Mouse (Mus musculus) E14TG2a.4 (cell line): ENCODE data around the gene Bcl7c.

Experiments
- H3K27me3 ChIP-seq: 2 replicates; pipeline ENCODE4 v1.6.1; 2014; ENCODE audit warnings: low read length, control low read depth; ENCODE audit not compliant: insufficient read depth
- H3K36me3 ChIP-seq: 2 replicates; pipeline ENCODE4 v1.6.1; 2014; ENCODE audit warnings: low read length, control low read depth; ENCODE audit not compliant: insufficient read depth
- H3K4me1 ChIP-seq: replicated peaks from 2 replicates; pipeline ENCODE4 v1.6.1; 2014; ENCODE audit warnings: low read depth, low read length, control low read depth
- H3K4me3 ChIP-seq: replicated peaks from 2 replicates; pipeline ENCODE4 v1.5.1; 2014; ENCODE audit warnings: mild to moderate bottlenecking, low read length
- H3K9me3 ChIP-seq: 2 replicates; pipeline ENCODE4 v1.6.1; 2014; ENCODE audit warnings: low read length, control low read depth
- CTCF ChIP-seq: conservative IDR thresholded peaks from 2 replicates; pipeline ENCODE4 v1.5.1; 2014; ENCODE audit warnings: low read length
- NANOG ChIP-seq: IDR thresholded peaks from 2 replicates; pipeline ENCODE4 v1.6.1; 2014; ENCODE audit warnings: borderline replicate concordance, low read length, mixed read lengths
- POU5F1 ChIP-seq: IDR thresholded peaks from 2 replicates; pipeline ENCODE4 v1.6.1; 2014; ENCODE audit warnings: low read length, borderline replicate concordance

Gene Bcl7c

DNA sequence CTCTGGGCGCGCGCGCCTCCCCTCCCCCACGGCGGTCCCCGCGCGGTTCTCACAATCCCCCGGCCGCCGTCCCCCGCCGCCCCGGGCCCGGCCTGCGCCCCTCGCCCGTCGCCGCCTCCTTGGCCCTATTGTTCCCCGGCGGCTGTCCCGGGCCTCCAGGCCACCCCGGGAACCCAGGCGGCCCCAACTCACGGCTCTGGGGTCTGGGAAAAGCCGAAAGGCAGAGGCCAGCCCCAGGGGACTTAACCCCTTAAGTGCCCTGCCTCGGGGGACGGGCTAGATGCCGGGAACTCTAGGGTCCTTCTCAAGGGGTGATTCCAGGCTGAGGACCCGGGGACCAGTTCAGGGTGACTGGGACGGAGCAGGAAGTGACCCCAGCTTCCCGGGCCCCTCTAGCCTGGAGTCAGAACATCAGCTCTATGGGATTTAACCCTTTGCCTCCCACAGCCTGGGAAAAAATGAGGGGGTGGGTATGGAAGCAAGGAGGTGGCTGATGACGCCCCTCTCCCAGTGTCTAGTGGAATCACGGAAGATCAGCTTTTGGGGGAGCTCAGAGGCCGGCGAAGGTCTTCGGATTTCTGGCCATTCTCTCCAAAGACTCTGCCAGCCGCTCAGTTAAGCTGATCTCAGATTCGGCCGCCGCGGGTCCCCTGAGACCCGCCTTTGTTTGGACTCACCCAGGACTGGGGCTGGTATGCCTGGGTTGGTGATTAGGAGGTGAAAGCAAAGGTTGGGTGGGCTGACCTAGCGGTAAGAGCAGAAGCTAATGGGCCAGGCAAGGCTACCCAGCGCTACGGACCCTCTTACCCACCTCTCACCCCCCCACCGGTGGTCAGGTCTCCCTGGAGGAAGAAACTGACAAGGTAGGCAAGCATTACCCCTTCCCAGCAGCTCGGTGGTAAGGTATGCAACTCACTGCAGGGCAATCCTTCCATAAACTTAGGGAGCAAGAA lies 93.6 kb downstream of the Bcl7c start, which contains the start of gene Zfp629:
Gene Zfp629 (minus strand): TSS at position 907 of the 953 bp plus-strand sequence.
- Histone ChIP-seq H3K36me3 (peaks cover 28% of the 10 kb centered on the region), H3K27me3 (no peaks in the 10 kb centered on the region), H3K9me3 (peaks cover 80% of the 10 kb centered on the region), H3K4me1 (no peaks in the 10 kb centered on the region), H3K4me3 (peak within 1 kb of the TSS; percentile 84)
- no peak for TF ChIP-seq CTCF
- TF ChIP-seq NANOG, result no peak
- TF ChIP-seq POU5F1, result no peak; the same call in 1 of the 2 replicates

- no peaks in the 10 kb centered on the region for H3K27me3 ChIP-seq
Measured at GRCm38 (mm10) chr7:127614511-127614890, 94.2 kb downstream of the Bcl7c start.

GRCm38 (mm10) chr7:127614091-127614490 lies 94.6 kb downstream of the Bcl7c start:
- Histone ChIP-seq H3K27me3 (no peaks in the 10 kb centered on the region), H3K9me3 (peaks cover 91% of the 10 kb centered on the region), H3K36me3 (peaks cover 32% of the 10 kb centered on the region), H3K4me1 (no peaks in the 10 kb centered on the region), H3K4me3 (peak overlapping the region; percentile 84)
- TF ChIP-seq NANOG (no peak), CTCF (no peak), POU5F1 (no peak)

More at GRCm38 (mm10) chr7:127614511-127614890, 94.2 kb downstream of the Bcl7c start:
- H3K9me3 ChIP-seq, result peaks cover 87% of the 10 kb centered on the region
- peaks cover 32% of the 10 kb centered on the region for H3K36me3 ChIP-seq
- TF ChIP-seq NANOG, result no peak
- TF ChIP-seq CTCF, result no peak
- TF ChIP-seq POU5F1, result no peak
- no peaks in the 10 kb centered on the region for H3K4me1 ChIP-seq
- H3K4me3 ChIP-seq, result peak overlapping the region; percentile 84

DNA sequence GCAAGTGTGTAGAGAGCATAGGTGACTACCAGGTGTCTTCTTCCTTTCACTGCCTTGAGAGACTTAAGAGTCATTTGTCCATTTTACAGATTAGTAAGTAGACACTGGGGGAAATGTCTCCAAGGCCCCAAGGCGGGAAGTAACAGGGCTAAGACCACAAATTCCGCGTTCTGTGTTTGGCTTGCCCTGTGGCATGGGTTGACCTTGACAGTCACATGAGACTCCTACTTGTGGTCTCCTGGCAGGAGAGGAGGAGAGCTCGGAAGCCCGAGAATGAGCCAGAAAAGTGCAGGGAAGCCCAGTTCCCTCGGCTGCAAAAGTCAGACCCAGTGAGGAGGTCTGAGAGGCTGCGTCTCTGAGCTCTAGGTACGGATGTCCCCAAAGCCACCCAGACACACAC lies 95.2 kb downstream of the Bcl7c start:
- Histone ChIP-seq H3K9me3 (peaks cover 96% of the 10 kb centered on the region), H3K4me1 (no peaks in the 10 kb centered on the region)
- TF ChIP-seq NANOG, result no peak
- TF ChIP-seq CTCF, result no peak
- TF ChIP-seq POU5F1, result no peak

GRCm38 (mm10) chr7:127611561-127611960 lies 97.2 kb downstream of the Bcl7c start:
- peak overlapping the region; percentile 41 for H3K4me3 ChIP-seq
- H3K4me1 ChIP-seq, result no peaks in the 10 kb centered on the region
- no peak for TF ChIP-seq CTCF
- no peak for TF ChIP-seq NANOG
- no peak for TF ChIP-seq POU5F1
- H3K36me3 ChIP-seq, result peaks cover 32% of the 10 kb centered on the region
- no peaks in the 10 kb centered on the region for H3K27me3 ChIP-seq
- H3K9me3 ChIP-seq, result peaks cover 92% of the 10 kb centered on the region

More for the DNA sequence above, 95.2 kb downstream of the Bcl7c start:
- Histone ChIP-seq H3K4me3 (no peak overlapping the region; the same call in 1 of the 2 replicates), H3K27me3 (no peaks in the 10 kb centered on the region), H3K36me3 (peaks cover 32% of the 10 kb centered on the region)
